Mouse (Mus musculus) lung, postnatal 0 days (tissue): ENCODE measurements around the gene Ccdc63. TPM values are rescaled to one million over a fixed set of nuclear protein-coding genes. Genes with fewer than 3 reads are reported as not detected.
A peak's percentile ranks its signal among the peaks of the same experiment; 100 is the strongest.

Experiments used
- ATAC-seq: fragments of 200-750 bp; cut with Nextera tagmentation; 2 replicates; pipeline ENCODE4 v1.8.0; 2017; ENCODE audit warnings: moderate library complexity
- DNase-seq: peaks from one replicate; pipeline ENCODE4 v3.0.0-alpha.2; 2016; ENCODE audit warnings: low spot score
- H3K27ac ChIP-seq: fragments of 300-500 bp; sonication (generic); 2 replicates; pipeline ENCODE4 v1.5.1; 2014; ENCODE audit warnings: antibody characterized with exemption, mild to moderate bottlenecking, low read length, mixed read lengths
- H3K27me3 ChIP-seq: fragments of 300-500 bp; sonication (generic); replicated peaks from 2 replicates; pipeline ENCODE4 v1.6.1; 2014; ENCODE audit warnings: low read length, mixed read lengths; ENCODE audit not compliant: insufficient read depth
- H3K36me3 ChIP-seq: fragments of 300-500 bp; sonication (generic); 2 replicates; pipeline ENCODE4 v1.6.1; 2014; ENCODE audit warnings: low read length, mixed read lengths; ENCODE audit not compliant: insufficient read depth
- H3K4me1 ChIP-seq: fragments of 300-500 bp; sonication (generic); 2 replicates; pipeline ENCODE4 v1.6.1; 2014; ENCODE audit warnings: antibody characterized with exemption, low read depth, low read length, mixed read lengths; ENCODE audit not compliant: insufficient read depth
- H3K4me2 ChIP-seq: fragments of 300-500 bp; sonication (generic); replicated peaks from 2 replicates; pipeline ENCODE4 v1.6.1; 2014; ENCODE audit warnings: low read depth, mild to moderate bottlenecking, low read length, moderate library complexity, mixed read lengths
- H3K4me3 ChIP-seq: fragments of 300-500 bp; sonication (generic); 2 replicates; pipeline ENCODE4 v1.5.1; 2014; ENCODE audit warnings: low read depth, low read length
- H3K9ac ChIP-seq: fragments of 300-500 bp; sonication (generic); replicated peaks from 2 replicates; pipeline ENCODE4 v1.6.1; 2014; ENCODE audit warnings: low read depth, mild to moderate bottlenecking
- H3K9me3 ChIP-seq: fragments of 300-500 bp; sonication (generic); 2 replicates; pipeline ENCODE4 v1.6.1; 2016; ENCODE audit warnings: low read length, mixed read lengths
- CTCF ChIP-seq: IDR thresholded peaks from 2 replicates; pipeline ENCODE4 v1.5.1; 2016; ENCODE audit warnings: antibody characterized with exemption, mild to moderate bottlenecking
- EP300 ChIP-seq: IDR thresholded peaks from 2 replicates; pipeline ENCODE4 v1.6.1; 2016; ENCODE audit warnings: antibody characterized with exemption, mild to moderate bottlenecking, control low read depth
- whole genome bisulfite sequencing: fragments of 180-500 bp; shearing (Covaris S2); extraction: QIAGEN DNeasy Blood & Tissue Kit; methylation state at CpG from one replicate; pipeline ENCODE4 v1.1.7; 2014; 5-methylcytosine and 5-hydroxymethylcytosine counted together
- polyA plus RNA-seq: library from polyadenylated mRNA; unstranded; fragments of >200 nt; fragmentation: Nextera tagmentation; extraction: Ambion mirVana; gene quantifications from 2 replicates; pipeline ENCODE4 v1.2.1, GENCODE M21; 2015

Ccdc63 gene
- polyA plus RNA-seq, 1 experiment from 2014 or later = 0.18 TPM

DNA sequence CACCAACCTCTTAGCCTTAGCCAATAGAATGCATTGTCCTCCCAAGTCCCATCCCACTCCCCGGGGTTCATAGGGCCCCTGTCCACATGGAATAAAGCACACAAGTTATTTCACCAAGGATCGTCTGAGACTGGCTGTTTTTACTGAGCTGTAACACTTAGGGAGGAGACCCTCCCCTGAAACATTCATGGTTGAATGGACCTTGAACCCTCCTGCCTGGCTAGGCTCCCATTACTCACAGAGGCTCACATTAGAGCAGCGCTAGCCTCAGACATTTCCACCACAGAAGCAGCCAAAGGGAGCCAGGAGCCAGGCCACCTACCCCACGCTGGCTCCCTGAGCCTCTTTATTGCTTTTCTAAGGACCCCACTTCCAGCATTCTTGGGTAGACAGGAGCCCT is 63.4 kb downstream of the Ccdc63 start:
- DNase-seq (no peak), ATAC-seq (no peak)
- no peak overlapping the region for H3K4me3 ChIP-seq
- 79% methylated on average over 4 of the region's 4 CpGs for WGBS
- H3K4me2 ChIP-seq = no peak overlapping the region
- H3K36me3 ChIP-seq = no peaks in the 10 kb centered on the region
- H3K9me3 ChIP-seq = no peaks in the 10 kb centered on the region
- H3K4me1 ChIP-seq = no peaks in the 10 kb centered on the region
- TF ChIP-seq CTCF = no peak
- no peak for TF ChIP-seq EP300
- no peak overlapping the region for H3K27ac ChIP-seq
- H3K27me3 ChIP-seq = no peaks in the 10 kb centered on the region
- H3K9ac ChIP-seq = no peak overlapping the region

DNA sequence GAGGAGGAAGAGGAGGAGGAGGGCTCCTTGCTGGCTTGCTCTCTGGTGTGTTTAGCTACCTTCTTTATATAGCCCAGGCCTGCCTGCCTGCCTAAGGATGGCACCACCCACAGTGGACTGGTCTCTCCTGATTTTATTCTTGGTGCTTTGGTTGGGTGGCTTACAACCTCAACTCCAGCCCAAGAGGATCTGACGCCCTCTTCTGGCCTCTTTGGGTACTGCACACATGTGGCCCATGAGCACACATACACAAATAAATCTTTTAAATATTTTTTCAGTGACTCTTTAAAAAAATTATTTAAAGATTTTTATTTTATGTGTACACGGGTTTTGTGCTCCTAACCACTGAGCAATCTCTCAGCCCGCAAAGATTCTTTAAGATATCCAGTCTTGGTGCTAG is 64.9 kb downstream of the Ccdc63 start:
- Histone ChIP-seq H3K9ac (no peak overlapping the region), H3K9me3 (no peaks in the 10 kb centered on the region), H3K36me3 (no peaks in the 10 kb centered on the region), H3K27ac (no peak overlapping the region), H3K4me2 (no peak overlapping the region), H3K4me1 (no peaks in the 10 kb centered on the region), H3K4me3 (no peak overlapping the region), H3K27me3 (no peaks in the 10 kb centered on the region)
- DNase-seq (no peak), ATAC-seq (no peak)
- WGBS = 51% methylated on average over 3 of the region's 3 CpGs
- no peak for TF ChIP-seq EP300
- peak; percentile 28 for TF ChIP-seq CTCF

- no peak for DNase-seq
- 79% methylated on average over 4 of the region's 4 CpGs for WGBS
These were observed 68.6 kb downstream of the Ccdc63 start for GRCm38 (mm10) chr5:122071997-122072396.

GRCm38 (mm10) chr5:122070963-122071800 is 69.4 kb downstream of the Ccdc63 start:
- 44% methylated on average over 16 of the region's 16 CpGs for WGBS
- no peak overlapping the region for H3K4me3 ChIP-seq
- DNase-seq (no peak), ATAC-seq (no peak)
- H3K9me3 ChIP-seq = no peaks in the 10 kb centered on the region
- no peaks in the 10 kb centered on the region for H3K4me1 ChIP-seq
- H3K27ac ChIP-seq = no peak overlapping the region
- TF ChIP-seq EP300 (no peak), CTCF (no peak)
- no peaks in the 10 kb centered on the region for H3K36me3 ChIP-seq
- H3K4me2 ChIP-seq = no peak overlapping the region
- H3K9ac ChIP-seq = no peak overlapping the region
- H3K27me3 ChIP-seq = no peaks in the 10 kb centered on the region

More at GRCm38 (mm10) chr5:122071997-122072396, 68.6 kb downstream of the Ccdc63 start:
- Histone ChIP-seq H3K9ac (no peak overlapping the region), H3K9me3 (no peaks in the 10 kb centered on the region), H3K27ac (no peak overlapping the region), H3K36me3 (no peaks in the 10 kb centered on the region), H3K4me2 (no peak overlapping the region), H3K27me3 (no peaks in the 10 kb centered on the region), H3K4me3 (no peak overlapping the region), H3K4me1 (no peaks in the 10 kb centered on the region)
- TF ChIP-seq CTCF (no peak), EP300 (no peak)
- ATAC-seq = no peak

DNA sequence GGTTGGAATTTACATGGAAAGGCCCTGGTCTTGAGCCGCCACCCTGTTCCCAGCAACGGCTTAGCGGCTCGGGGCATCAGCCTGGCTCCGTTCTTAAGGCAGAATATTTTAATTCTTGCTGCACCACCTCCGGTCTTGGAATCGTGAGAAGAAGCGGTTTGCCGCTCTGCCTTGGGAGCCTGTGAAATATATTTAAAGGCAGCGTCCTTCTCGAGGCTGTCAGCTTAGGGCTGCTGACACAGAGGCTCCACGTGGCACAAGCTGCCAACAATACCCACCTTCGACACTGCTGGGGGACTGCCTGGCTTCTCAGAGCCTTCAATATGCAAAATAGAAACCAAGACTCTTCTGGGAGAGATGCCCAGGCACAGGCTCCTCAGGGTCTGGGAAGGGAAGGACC is 72.1 kb downstream of the Ccdc63 start:
- 74% methylated on average over 13 of the region's 13 CpGs for WGBS
- no peak overlapping the region for H3K9ac ChIP-seq
- ATAC-seq = no peak

DNA sequence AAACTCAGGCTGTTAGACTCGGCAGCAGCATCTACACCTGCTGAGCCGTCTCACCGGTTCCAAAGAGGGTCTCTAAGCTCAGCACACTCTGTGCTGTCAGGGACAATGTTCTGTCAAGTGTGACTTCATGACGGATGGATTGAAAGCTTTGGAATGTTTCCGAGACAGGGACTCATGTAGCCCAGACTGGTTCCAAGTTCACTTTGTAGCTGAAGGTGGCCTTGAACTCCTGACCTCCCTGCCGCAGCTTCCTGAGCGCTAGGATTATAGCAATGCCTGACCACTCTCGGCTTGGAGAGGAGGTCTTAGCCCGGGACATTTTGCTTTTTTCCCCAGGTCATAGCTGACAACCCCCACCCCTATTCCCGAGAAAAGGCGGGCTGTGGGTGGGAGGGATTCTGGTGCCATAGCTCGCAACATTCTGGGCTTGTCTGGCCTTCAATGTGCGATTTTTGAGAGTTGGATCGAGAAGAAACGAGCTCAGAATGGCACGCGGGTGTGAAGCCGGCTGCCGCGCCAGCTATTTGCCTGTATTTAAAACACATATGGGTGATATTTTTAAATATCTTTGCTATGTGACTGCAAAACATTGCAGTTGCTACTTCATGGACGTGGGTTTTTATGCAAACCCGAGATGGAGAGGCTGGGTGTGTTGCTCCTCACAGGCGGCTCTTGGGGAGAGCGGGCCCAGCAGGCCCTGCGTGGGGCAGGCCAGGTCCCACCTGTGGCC is 77.3 kb downstream of the Ccdc63 start:
- ATAC-seq = no peak
- DNase-seq = no peak
- TF ChIP-seq CTCF = no peak
- no peak for TF ChIP-seq EP300
- H3K4me3 ChIP-seq = no peak overlapping the region
- H3K9me3 ChIP-seq = no peaks in the 10 kb centered on the region
- no peak overlapping the region for H3K27ac ChIP-seq
- H3K4me1 ChIP-seq = no peaks in the 10 kb centered on the region
- WGBS = 71% methylated on average over 25 of the region's 25 CpGs
- H3K4me2 ChIP-seq = no peak overlapping the region
- no peaks in the 10 kb centered on the region for H3K27me3 ChIP-seq
- H3K36me3 ChIP-seq = no peaks in the 10 kb centered on the region
- H3K9ac ChIP-seq = no peak overlapping the region

More for the DNA sequence above, 72.1 kb downstream of the Ccdc63 start:
- H3K4me3 ChIP-seq = no peak overlapping the region
- no peaks in the 10 kb centered on the region for H3K36me3 ChIP-seq
- no peaks in the 10 kb centered on the region for H3K4me1 ChIP-seq
- no peak overlapping the region for H3K4me2 ChIP-seq
- no peaks in the 10 kb centered on the region for H3K9me3 ChIP-seq
- TF ChIP-seq EP300 (no peak), CTCF (no peak)
- DNase-seq = no peak
- H3K27me3 ChIP-seq = no peaks in the 10 kb centered on the region
- no peak overlapping the region for H3K27ac ChIP-seq
